9 mouse cellular contexts compared by ENCODE assay signal in the genomic region with DNA sequence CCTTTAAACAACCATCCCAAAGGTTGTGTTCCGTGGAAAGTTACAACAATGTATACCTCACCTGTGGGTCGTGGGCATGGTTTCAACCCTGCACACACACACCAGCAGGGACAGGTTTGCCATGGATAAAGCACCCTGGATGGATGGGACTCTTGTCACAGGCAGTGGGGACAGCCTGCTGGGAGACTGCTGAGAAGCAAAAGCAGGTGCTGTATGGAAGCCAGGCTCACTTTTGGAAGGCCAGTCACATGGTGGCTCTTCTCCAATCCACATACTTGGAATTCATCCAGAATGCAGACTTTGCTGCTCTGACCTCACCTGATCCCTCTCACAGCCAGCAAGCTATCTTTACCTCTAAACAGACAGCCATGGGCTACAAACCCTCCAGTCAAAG.
A peak's percentile ranks its signal among the peaks of the same experiment; 100 is the strongest.
DNase-seq lines count a peak whose midpoint lies in the region; ATAC-seq lines count a peak whose summit lies in the region.
"Had no signal": no experiment of that assay in that cellular context is flagged by ENCODE, and none has a peak within 500 bp of the region (broad histone marks: within the 10 kb centered on the region; RNA-seq: fewer than 3 reads in every experiment).

No protein-coding gene starts in this region.

- peak overlapping the region; percentile 24; the same call in 1 of the 2 replicates for H3K27ac ChIP-seq in hindbrain, embryonic 11.5 days (ENCODE audit: low read depth, low read length)
- peak overlapping the region; percentile 48 for H3K27ac ChIP-seq in lung, embryonic 16.5 days (ENCODE audit: low read length)

- H3K4me3 ChIP-seq in hindbrain, embryonic 11.5 days (ENCODE audit: low read depth, low read length) = no peak overlapping the region
- H3K4me3 ChIP-seq in lung, embryonic 16.5 days (ENCODE audit: low read length) = no peak overlapping the region
- H3K4me3 ChIP-seq: erythroblast, embryonic 14.5 days had no signal

- no peak overlapping the region for H3K9ac ChIP-seq in hindbrain, embryonic 11.5 days (ENCODE audit: low read depth, low read length)
- peak overlapping the region; percentile 26; the same call in 1 of the 2 replicates for H3K9ac ChIP-seq in lung, embryonic 16.5 days (ENCODE audit: low read length)

- DNase-seq in embryo, embryonic 11 days = peak; percentile 24
- no peak for DNase-seq in embryo, embryonic 10.5 days (ENCODE audit: low spot score)
- peak; percentile 56 to 60 for DNase-seq in cerebellum, postnatal 10 days
- DNase-seq in hindbrain, embryonic 11.5 days (ENCODE audit: low spot score) = no peak
- no peak for DNase-seq in ovary, adult 18-20 months (ENCODE audit: low spot score)
- DNase-seq in left cerebral cortex, postnatal 4 days = no peak
- DNase-seq in frontal cortex, postnatal 25 days (ENCODE audit: low spot score in 2 of 2) = no peak

- no peaks in the 10 kb centered on the region for H3K27me3 ChIP-seq in hindbrain, embryonic 11.5 days (ENCODE audit: control insufficient read depth, insufficient read depth, low read length)
- no peaks in the 10 kb centered on the region for H3K27me3 ChIP-seq in lung, embryonic 16.5 days (ENCODE audit: control insufficient read depth, insufficient read depth, low read depth, low read length)

- WGBS in hindbrain, embryonic 11.5 days = 65% methylated on average over 2 of the region's 2 CpGs
- 61% methylated on average over 2 of the region's 2 CpGs for WGBS in lung, embryonic 16.5 days

- peaks cover 5% of the 10 kb centered on the region; the same call in 1 of the 2 replicates for H3K4me1 ChIP-seq in hindbrain, embryonic 11.5 days (replicated peaks; ENCODE audit: control insufficient read depth, insufficient read depth, low read length)
- peaks cover 39% of the 10 kb centered on the region for H3K4me1 ChIP-seq in lung, embryonic 16.5 days (replicated peaks; ENCODE audit: control insufficient read depth, insufficient read depth, low read length)

- H3K36me3 ChIP-seq in hindbrain, embryonic 11.5 days (ENCODE audit: control insufficient read depth, insufficient read depth, low read length) = no peaks in the 10 kb centered on the region
- no peaks in the 10 kb centered on the region for H3K36me3 ChIP-seq in lung, embryonic 16.5 days (ENCODE audit: control insufficient read depth, insufficient read depth, low read length)

- H3K9me3 ChIP-seq in hindbrain, embryonic 11.5 days (ENCODE audit: control insufficient read depth, low read length) = no peaks in the 10 kb centered on the region
- H3K9me3 ChIP-seq in lung, embryonic 16.5 days (ENCODE audit: control insufficient read depth, low read length) = no peaks in the 10 kb centered on the region

- ATAC-seq in hindbrain, embryonic 11.5 days (ENCODE audit: low FRiP score) = no peak; the same call in none of the 2 replicates
- ATAC-seq in lung, embryonic 16.5 days (ENCODE audit: low read depth) = no peak

- intact Hi-C loops in left cerebral cortex, postnatal 4 days (cut with DNase I) = no loop called here

- no peak overlapping the region for H3K4me2 ChIP-seq in hindbrain, embryonic 11.5 days (replicated peaks; ENCODE audit: low read depth, low read length)
- no peak overlapping the region for H3K4me2 ChIP-seq in lung, embryonic 16.5 days (ENCODE audit: low read depth, low read length)

Comparison
In these comparisons a context has a peak if more than half of its experiments do, and no peak if none do; other contexts are left out.
1. DNase-seq: peak in embryo, embryonic 11 days (single experiment) and cerebellum, postnatal 10 days (2 of 2); none in embryo, embryonic 10.5 days (single experiment), hindbrain, embryonic 11.5 days (single experiment), ovary, adult 18-20 months (single experiment), left cerebral cortex, postnatal 4 days (single experiment) and frontal cortex, postnatal 25 days (0 of 2).